Mouse (Mus musculus) ES-Bruce4 (cell line): ENCODE results near the gene Cbx7.

ENCODE experiments used
- CTCF ChIP-seq: IDR thresholded peaks from one replicate; pipeline ENCODE4 v1.8.1; 2011; ENCODE audit warnings: low read depth, low read length
- EP300 ChIP-seq: IDR thresholded peaks from 2 replicates; pipeline ENCODE4 v1.6.1; 2011; ENCODE audit warnings: low read depth, low read length; ENCODE audit not compliant: insufficient read depth
- POLR2A ChIP-seq: IDR thresholded peaks from one replicate; pipeline ENCODE4 v1.8.1; 2011; ENCODE audit warnings: low read length; ENCODE audit not compliant: insufficient read depth

DNA sequence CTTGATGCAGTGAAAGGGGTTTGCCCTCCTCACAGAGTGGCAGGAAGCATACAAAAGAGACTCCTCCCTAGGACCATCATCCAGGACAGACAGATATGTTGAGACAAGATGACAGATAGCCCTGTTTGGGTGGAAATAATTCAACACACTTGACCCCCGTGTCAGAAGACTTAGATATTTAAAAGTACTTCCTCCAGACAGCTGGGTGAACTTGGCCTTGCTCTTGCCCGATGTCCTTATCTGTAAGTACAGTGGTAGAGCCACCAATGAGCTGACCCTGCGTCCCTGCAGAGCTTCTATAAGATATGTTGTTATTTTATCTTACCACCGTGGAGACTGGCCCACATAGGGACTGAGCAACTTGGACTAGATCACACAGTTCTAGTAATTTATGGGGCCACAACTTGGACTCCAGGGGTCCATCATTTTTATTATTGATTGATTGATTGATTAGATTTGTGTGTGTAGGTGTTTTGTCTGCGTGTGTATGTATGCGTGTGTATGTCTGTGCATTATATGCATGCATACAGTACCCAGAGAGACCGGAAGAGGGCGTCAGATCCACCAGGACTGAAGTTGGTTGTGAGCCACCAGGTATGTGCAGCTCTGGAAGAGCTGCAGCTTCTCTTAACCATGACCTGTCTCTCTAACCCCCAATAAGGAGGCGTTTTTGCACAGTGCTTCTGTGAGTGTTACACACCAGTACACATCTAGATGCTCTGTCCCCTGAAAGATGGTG lies 45.8 kb upstream of the Cbx7 start:
- TF ChIP-seq EP300 (no peak), POLR2A (no peak), CTCF (no peak)
